Mouse (Mus musculus) gastrocnemius, postnatal 10 days (tissue): ENCODE results near the gene Gm16181. TPM values are rescaled to one million over a fixed set of nuclear protein-coding genes. Genes with fewer than 3 reads are reported as not detected.

Experiments used
- DNase-seq: peaks from one replicate; pipeline ENCODE4 v3.0.0; 2021; ENCODE audit warnings: mixed read lengths
- total RNA-seq, 2 experiments: library from RNA; stranded (reverse); gene quantifications; 2 replicates each; pipeline ENCODE4 v1.2.3; 2021

Gm16181 gene
- total RNA-seq, 2 experiments from 2014 or later, result not detected

DNA sequence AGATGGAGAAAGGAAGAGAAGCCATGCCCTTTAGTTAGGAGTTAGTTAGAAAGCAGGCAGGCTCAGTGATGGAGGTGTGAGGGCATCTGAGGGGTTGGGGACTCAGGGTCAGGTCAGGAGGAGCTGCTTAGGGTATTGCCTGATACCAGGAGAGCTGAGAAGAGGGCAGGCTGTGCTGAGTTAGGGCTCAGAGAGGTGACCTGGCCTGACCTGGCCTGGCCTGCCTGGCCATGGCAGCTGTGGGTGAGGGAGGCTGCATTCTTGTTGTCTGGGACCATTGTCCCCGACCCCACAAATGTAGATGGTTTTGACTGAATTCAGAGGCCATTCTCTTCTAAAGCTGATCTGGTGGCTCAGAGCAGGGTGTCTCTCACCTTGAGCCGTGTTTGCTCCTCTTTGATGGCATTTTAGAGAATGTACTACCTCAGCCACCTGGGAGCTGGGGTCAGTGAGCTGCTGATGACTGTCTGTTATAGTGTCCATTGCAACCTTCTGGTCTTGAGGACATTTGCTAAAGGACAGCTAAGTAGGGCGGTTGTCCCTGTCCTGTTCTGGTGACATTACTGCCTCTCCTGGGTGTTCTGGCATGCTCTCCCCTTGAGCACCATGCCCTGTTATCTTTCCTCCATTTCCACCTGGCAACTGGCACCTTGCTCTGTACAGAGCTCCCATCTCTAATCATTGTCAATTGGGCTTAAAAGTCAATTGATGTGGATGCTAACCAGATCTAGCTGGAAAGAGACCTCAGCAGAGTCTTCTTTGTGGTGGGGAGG is 29.9 kb downstream of the Gm16181 start:
- no peak for DNase-seq

DNA sequence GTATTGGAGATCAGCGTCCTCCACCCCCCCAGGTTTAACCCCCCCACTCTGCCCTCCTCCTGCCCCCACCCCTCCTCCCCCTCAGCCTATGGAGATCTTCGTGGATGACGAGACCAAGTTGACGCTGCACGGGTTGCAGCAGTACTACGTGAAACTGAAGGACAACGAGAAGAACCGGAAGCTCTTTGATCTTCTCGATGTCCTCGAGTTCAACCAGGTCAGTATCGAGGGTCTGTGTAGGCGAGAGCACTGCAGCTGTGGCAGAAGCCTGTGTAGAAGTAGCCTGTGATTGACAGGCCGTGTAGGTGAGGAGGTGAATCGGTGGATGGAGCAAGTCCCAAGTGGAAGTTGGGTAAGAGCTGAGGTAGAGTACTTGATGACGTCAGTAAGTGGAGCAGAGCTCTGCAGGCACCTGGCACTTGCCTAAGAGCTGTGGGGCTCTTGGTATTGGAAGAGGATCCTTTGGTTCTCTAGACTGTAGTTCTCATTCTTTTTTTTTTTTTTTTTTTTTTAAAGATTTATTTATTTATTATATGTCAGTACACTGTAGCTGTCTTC is 30.6 kb downstream of the Gm16181 start:
- DNase-seq, result no peak

DNA sequence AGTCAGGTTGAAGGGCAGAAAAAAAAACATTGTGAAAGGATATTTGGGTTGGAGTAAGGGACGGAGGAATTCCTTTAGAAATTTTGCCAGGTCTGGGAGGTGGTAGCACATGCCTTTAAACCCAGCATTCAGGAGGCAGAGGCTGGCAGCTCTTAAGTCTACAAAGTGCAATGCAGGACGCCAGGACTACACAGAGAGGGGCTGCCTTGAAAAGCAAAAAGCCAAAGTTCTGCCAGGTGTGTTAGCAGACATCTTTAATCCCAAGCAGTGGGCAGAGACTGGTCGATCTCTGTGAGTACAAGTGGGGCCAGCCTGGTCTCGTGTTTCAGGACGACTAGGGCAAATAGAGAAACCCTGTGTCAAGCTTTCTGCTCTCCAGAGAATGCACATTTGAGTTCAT is 31.3 kb downstream of the Gm16181 start:
- no peak for DNase-seq

GRCm38 (mm10) chr17:35252619-35253292 is 32.1 kb downstream of the Gm16181 start:
- no peak for DNase-seq

- DNase-seq, result no peak
Measured at GRCm38 (mm10) chr17:35253293-35254093, 32.9 kb downstream of the Gm16181 start.

DNA sequence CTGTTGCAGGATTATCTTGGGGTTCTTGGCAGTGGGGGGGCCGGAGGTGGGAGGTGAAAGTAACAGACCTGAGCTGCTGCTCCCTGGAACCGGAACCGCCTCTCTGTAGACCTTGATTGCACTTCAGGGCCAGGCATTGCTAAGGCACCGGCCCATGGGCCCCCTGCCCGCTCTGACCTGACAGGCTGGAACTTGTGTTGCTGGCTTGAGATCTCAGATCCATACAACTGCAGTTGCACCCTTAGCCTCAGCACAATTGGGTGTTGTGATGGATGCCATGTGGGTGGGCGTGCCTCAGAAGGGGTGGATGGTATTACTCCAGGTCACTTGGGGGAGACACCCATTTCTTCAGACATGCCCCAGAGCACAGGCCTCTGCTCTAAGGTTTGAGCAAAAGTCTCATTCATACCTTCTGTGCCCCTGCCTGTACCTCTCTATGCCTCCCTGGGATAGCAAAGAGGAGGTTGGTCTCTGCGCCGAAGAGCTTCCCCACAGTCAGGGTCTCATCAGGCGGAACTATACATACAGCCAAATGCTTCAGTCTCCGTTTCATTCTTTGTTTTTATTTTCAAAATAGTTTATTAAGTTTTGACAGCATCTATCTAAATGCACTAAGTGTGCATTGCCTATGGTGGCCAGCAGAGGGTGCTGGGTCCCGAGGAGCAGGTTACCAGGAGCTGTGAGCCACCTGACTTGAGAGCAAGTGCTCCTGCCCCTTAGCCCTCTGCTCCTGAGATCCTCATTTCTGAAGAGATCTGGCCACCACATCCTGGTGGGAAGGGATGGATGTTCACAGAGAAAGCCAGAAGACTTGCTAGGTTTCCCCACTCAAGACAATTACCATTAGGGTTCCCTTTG is 33.8 kb downstream of the Gm16181 start:
- peak; percentile 67 for DNase-seq

GRCm38 (mm10) chr17:35255301-35255700 is 34.7 kb downstream of the Gm16181 start:
- no peak for DNase-seq

DNA sequence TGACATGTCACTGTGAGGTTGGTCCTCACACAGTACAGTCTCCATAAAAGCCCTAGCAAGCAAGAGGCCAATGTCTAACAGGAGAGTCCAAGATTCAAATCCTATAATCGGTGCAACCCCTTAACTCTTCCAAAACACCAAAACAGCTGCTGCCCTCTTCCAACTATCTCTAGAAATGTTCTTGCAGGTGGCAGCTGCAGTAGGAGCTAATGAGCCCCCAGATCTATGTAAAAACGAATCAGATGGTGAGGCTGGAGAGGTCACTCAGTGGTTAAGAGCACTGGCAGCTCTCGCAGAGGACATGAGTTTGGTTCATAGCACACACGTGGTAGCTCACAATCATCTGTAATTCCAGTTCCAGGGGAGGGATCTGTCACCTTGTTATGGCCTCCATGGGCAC is 35.1 kb downstream of the Gm16181 start:
- DNase-seq, result no peak

GRCm38 (mm10) chr17:35257378-35257777 is 36.7 kb downstream of the Gm16181 start:
- DNase-seq, result no peak

DNA sequence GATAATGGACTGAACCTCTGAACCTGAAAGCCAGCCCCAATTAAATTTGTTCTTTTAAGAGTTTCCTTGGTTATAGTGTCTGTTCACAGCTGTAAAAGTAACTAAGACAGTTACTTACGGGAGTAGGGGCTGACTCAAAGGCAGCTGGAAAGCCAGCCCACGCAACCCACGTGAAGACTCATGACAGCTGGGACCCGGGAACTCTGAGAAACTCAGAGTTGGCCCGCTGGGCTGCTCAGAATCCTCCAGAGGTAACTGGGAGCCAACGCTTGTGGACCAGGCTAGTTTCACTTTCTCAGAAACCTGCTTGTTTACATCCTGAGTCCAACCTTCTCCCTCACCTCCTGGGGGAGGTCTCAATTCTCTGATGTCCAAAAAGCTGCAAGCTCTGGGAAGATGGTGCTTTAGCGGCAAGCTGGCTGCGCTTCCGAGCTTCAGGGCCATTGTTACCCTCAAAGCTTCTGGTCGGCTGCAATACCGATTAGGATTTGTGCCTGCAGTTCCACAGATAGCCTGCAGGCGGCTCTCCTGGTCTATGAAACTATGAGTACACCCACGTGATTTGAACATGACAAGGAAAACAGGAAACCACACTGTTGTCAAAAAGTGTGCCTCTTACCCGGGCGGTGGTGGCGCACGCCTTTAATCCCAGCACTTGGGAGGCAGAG is 37.3 kb downstream of the Gm16181 start:
- peak; percentile 95 for DNase-seq

DNA sequence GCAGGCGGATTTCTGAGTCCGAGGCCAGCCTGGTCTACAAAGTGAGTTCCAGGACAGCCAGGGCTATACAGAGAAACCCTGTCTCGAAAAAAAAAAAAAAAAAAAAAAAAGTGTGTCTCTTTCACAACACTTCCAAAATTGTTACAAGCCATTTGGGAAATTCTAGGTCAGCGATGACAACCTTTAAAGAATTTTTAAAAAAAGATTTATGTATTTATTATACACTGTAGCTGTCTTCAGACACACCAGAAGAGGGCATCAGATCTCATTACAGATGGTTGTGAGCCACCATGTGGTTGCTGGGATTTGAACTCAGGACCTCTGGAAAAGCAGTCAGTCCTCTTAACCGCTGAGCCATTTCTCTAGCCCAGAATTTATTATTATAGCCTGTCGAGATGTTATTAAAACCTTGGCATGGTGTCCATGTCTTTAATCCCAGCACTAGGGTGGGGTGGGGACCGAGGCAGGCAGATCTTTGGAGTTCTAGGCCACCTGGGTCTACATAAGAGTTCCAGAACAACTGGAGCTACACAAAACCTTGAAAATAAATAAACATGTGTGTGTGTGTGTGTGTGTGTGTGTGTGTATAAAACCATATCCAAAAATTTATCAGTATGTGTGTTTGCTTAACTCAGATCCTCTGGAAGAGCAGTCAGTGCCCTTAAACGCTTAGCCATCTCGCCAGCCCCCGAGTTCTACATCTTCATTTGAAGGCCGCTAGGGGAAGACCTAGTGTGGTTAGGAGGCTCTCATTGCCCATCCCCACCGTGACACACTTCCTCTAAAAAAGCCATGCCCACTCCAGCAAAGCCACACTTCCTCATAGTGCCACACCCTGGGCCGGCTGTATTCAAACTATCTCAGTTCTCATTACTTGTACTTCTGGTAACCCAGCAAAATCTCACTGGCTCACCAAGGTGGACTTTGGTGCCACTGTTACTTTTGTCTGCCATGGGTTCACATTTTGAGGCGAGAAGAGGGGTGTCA is 38.2 kb downstream of the Gm16181 start:
- no peak for DNase-seq

DNA sequence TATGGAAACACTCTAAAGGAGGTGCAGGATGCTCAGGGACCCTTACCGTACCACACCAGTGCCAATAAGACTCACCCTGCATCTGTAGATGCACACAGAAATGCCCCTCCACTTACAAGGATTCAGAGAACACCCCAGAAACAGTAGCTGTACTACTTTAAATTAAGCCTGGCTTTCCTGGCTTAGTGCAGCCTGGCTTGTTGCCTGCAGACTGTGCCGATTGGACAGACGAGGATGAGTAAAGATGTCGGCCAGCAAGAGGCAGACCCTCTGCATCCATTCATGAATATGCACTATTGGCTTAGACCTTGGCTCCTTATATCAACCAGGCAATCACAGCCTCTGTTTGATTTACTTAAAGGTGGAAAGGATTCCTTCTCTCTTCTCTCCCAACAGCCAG is 39.0 kb downstream of the Gm16181 start:
- DNase-seq, result no peak

DNA sequence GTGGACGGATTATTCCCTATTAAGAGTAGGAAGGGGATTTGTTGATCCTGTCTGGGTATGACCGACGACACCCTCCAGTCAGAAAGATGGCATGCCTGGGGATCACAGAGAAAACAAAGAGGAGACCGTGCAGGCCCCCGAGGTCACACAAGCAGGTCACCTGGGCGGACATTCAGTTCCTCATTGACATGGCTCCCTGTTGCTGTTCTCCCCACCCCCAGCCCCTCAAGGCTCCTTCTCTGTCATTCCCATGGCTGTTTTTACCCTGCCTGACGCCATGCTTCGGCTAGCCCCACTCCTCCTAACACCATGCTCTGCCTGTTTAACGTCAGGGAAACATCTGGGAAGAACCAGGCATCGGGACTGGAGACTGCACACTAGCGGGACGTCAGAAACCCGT is 41.0 kb downstream of the Gm16181 start:
- DNase-seq, result no peak

GRCm38 (mm10) chr17:35262664-35263522 is 42.3 kb downstream of the Gm16181 start, which contains the start of gene H2-D1:
TSS of gene H2-D1 (plus strand) at chr17:35262730.
- DNase-seq, result peak; percentile 99

DNA sequence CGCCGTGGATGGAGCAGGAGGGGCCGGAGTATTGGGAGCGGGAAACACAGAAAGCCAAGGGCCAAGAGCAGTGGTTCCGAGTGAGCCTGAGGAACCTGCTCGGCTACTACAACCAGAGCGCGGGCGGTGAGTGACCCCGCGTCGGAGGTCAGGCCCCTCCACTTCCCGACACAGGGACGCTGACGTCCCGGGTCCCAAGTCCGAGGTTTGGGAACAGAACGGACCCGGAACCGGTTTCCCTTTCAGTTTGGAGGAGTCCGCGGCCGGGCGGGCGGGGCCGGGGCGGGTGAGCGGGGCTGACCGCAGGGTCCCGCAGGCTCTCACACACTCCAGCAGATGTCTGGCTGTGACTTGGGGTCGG is 42.9 kb downstream of the Gm16181 start:
- DNase-seq, result no peak

DNA sequence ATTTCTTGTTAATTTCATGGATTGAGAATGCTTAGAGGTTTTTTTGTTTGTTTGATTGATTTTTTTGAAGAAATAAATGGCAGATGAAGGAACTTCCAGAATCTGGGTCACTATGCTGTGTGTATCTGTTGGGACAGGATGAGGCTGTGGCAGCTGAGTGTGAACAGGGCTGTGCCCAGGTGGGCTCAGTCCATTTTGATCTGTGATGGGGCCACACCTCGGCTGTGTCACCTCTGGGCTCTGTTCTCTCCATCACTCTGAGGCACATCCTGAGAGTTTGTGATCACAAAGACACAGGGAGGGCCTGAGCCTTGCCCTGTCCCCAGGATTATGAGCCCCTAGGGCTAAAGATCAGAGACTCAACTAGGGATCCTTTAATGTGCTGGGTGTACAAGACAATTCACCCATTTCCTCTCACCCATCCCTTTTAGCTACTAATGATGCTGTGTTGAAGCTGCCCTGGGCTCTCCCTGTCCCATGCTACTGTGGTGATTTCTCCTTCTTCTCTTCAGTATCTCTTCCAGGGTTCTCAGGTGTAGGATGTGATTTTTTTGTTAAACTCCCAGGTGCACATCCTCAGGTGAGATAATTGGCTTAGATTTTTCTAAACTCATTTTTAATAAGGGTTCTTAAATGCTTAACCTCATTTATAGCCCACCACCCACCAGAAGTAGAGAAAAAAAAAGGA is 46.9 kb downstream of the Gm16181 start:
- no peak for DNase-seq

DNA sequence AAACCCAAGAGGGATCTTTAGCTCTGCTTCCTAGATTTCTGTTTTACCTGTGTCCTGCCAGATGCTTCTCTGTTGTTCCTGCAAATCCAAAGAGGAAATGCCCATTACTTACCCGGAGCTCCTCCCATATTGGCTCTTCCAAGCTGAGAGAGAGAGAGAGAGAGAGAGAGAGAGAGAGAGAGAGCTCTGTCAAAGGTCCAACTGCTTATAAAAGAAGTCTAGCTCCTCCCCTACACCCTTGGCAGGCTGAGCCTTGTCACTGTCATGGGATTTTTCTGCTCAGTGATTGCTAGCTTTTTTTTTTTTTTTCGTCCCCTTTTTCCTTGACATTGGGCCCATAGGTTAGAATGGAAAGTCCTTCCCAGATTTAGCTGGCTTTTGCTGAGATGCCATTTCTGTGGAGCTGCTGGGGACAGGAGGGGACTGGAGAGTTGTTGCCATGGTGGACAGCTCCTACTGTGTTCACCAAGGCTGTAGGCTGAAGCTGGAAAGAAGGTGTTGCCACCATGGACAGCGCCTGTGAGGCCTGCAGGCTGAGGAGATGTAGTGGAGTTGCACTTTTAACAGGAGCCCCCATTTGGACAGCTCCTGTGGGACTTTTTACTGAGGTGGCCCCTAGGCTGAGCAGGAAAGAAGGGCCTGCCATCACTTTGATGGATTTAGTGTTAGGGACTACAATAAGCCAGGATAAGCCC is 49.2 kb downstream of the Gm16181 start:
- no peak for DNase-seq

DNA sequence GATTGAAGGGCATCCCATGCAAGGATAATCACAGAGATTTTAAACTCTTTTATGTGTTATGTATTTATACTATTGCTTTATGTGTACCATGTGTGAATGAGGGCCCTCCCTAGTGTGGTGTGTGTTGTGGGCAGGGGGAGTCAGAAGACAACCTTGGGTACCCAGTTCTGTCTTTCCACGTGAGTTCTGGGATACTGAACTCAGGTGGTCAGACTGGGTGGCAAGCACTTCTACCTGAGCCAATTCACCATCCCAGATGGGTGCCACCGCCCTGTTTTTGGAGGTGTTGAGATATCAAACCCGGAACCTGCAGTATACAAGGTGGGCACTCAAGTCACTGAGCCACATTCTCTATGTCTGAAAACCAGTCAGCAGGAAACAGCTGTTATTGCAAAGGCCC is 51.6 kb downstream of the Gm16181 start:
- no peak for DNase-seq
